Mouse (Mus musculus) spleen, postnatal 14 days (tissue): ENCODE measurements around the gene Ano10.
A peak's percentile ranks its signal among the peaks of the same experiment; 100 is the strongest.
"Not testable (repeated sequence)": the region's sequence is repeated elsewhere in the genome, so short reads cannot be mapped to it uniquely, and the experiment has no call there.

Experiments
- DNase-seq, 2 experiments: peaks; one replicate each; pipeline ENCODE4 v3.0.0; 2021 to 2022; ENCODE audit warnings: low spot score in 2 of 2

Ano10 gene

GRCm38 (mm10) chr9:122199253-122199652 is 95.0 kb downstream of the Ano10 start:
- DNase-seq = peak in 1 of 2 experiments; percentile 26

- no peak for DNase-seq
Observed at GRCm38 (mm10) chr9:122198621-122199020, 95.6 kb downstream of the Ano10 start.

- DNase-seq = no peak
Observed at GRCm38 (mm10) chr9:122197021-122197420, 97.2 kb downstream of the Ano10 start.

GRCm38 (mm10) chr9:122195042-122195682 is 99.1 kb downstream of the Ano10 start:
- DNase-seq = no peak

GRCm38 (mm10) chr9:122193823-122194222 is 100.4 kb downstream of the Ano10 start:
- DNase-seq = no peak

GRCm38 (mm10) chr9:122193361-122193760 is 100.9 kb downstream of the Ano10 start:
- DNase-seq = no peak

- peak in 1 of 2 experiments; percentile 18 for DNase-seq
Observed at GRCm38 (mm10) chr9:122188724-122189123, 105.5 kb downstream of the Ano10 start.

GRCm38 (mm10) chr9:122187451-122187921 is 106.7 kb downstream of the Ano10 start:
- DNase-seq = no peak

GRCm38 (mm10) chr9:122186643-122187226 is 107.5 kb downstream of the Ano10 start:
- no peak for DNase-seq

GRCm38 (mm10) chr9:122185953-122186352 is 108.3 kb downstream of the Ano10 start:
- DNase-seq = no peak

- DNase-seq = peak; percentile 26 to 62
Observed at GRCm38 (mm10) chr9:122185061-122185460, 109.2 kb downstream of the Ano10 start.

GRCm38 (mm10) chr9:122184329-122184728 is 109.9 kb downstream of the Ano10 start:
- DNase-seq = no peak

GRCm38 (mm10) chr9:122183074-122183473 is 111.1 kb downstream of the Ano10 start:
- DNase-seq = no peak

- no peak for DNase-seq
Observed at GRCm38 (mm10) chr9:122180105-122180504, 114.1 kb downstream of the Ano10 start.

GRCm38 (mm10) chr9:122178427-122178826 is 115.8 kb downstream of the Ano10 start:
- no peak for DNase-seq

- DNase-seq = no peak
Observed at GRCm38 (mm10) chr9:122177256-122178220, 116.7 kb downstream of the Ano10 start.

GRCm38 (mm10) chr9:122174723-122175122 is 119.5 kb downstream of the Ano10 start:
- DNase-seq = no peak

- DNase-seq = no peak
Observed at GRCm38 (mm10) chr9:122173405-122174233, 120.6 kb downstream of the Ano10 start.

- no peak for DNase-seq
Observed at GRCm38 (mm10) chr9:122172612-122173186, 121.5 kb downstream of the Ano10 start.

GRCm38 (mm10) chr9:122169901-122170300 is 124.3 kb downstream of the Ano10 start:
- DNase-seq = no peak

- not testable (repeated sequence) for DNase-seq
Observed at GRCm38 (mm10) chr9:122167719-122168118, 126.5 kb downstream of the Ano10 start.
